Mouse (Mus musculus) forebrain, embryonic 10.5 days (tissue): ENCODE measurements around the gene Flywch1. TPM values are rescaled to one million over a fixed set of nuclear protein-coding genes. Genes with fewer than 3 reads are reported as not detected.

Experiments
- DNase-seq: peaks from one replicate; pipeline ENCODE4 v3.0.0-alpha.2; 2017; ENCODE audit warnings: low spot score; ENCODE audit errors: extremely low spot score
- H3K27ac ChIP-seq: fragments of 300-500 bp; sonication (generic); 2 replicates; pipeline ENCODE4 v1.5.1; 2016; ENCODE audit warnings: mild to moderate bottlenecking
- H3K27me3 ChIP-seq: fragments of 300-500 bp; sonication (generic); 2 replicates; pipeline ENCODE4 v1.6.1; 2016; ENCODE audit warnings: mild to moderate bottlenecking; ENCODE audit not compliant: poor library complexity, severe bottlenecking
- H3K36me3 ChIP-seq: fragments of 300-500 bp; sonication (generic); replicated peaks from 2 replicates; pipeline ENCODE4 v1.6.1; 2016; ENCODE audit warnings: mild to moderate bottlenecking, moderate library complexity
- H3K4me1 ChIP-seq: fragments of 300-500 bp; sonication (generic); 2 replicates; pipeline ENCODE4 v1.6.1; 2016
- H3K4me3 ChIP-seq: fragments of 300-500 bp; sonication (generic); 2 replicates; pipeline ENCODE4 v1.5.1; 2016; ENCODE audit warnings: mild to moderate bottlenecking, moderate library complexity
- H3K9me3 ChIP-seq: fragments of 300-500 bp; sonication (generic); 2 replicates; pipeline ENCODE4 v1.6.1; 2016; ENCODE audit warnings: mild to moderate bottlenecking, moderate library complexity
- WGBS: fragments of 180-500 bp; shearing (Covaris S2); methylation state at CpG from one replicate; pipeline ENCODE4 v1.1.7; 2016; 5-methylcytosine and 5-hydroxymethylcytosine counted together
- polyA plus RNA-seq: library from polyadenylated mRNA; unstranded; fragments of >200 nt; fragmentation: Nextera tagmentation; extraction: Ambion mirVana; gene quantifications from 2 replicates; pipeline ENCODE4 v1.2.1, GENCODE M21; 2016

Flywch1 gene
- polyA plus RNA-seq, 1 experiment from 2014 or later = 197 TPM

DNA sequence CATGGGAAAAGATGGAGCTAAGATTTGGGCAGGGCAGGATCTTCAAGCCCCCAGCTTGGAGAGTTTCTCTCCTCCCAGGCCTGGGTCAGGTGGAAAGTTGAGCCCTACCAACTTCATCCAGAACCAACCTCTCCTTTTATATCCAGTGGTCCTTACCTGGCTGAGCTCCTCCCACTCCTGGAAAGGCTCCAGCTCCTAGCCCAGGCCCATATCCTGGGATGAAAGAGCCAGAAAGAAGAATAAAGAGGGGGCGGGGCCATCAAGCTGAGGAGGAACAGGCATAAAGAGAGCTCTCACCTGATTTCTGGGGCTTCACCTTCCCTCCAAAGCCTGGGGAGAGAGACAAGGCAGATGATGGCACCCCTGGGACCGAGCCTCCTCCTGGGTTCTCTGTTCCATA lies 54.4 kb downstream of the Flywch1 start:
- 54% methylated on average over 2 of the region's 2 CpGs for WGBS
- no peak overlapping the region for H3K27ac ChIP-seq

DNA sequence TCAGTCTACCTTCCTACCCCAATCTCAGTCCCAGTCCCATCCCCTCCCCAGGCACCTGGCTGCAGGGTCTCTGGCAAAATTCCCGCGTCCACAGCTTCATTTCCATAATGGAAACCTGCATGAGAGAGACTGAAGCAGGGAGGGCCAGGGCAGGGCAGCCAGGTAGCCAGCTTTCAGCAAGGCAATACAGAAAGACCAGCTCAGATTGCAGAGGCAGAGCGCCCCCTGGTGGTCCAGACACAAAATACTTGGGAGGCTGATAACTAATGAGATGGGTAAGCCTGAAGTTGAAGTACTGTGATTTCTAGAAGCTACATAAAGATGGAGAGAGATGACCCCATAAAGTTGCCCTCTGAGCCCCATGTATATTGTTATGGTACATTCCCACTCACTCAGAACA lies 65.2 kb downstream of the Flywch1 start:
- H3K9me3 ChIP-seq = no peaks in the 10 kb centered on the region
- H3K4me1 ChIP-seq = peaks cover 9% of the 10 kb centered on the region; the same call in 1 of the 2 replicates
- WGBS = 0% methylated on average over 3 of the region's 3 CpGs
- peak; percentile 83 for DNase-seq
- H3K4me3 ChIP-seq = no peak overlapping the region
- H3K36me3 ChIP-seq = no peaks in the 10 kb centered on the region
- no peak overlapping the region for H3K27ac ChIP-seq
- peaks cover 34% of the 10 kb centered on the region for H3K27me3 ChIP-seq

More for the DNA sequence above, 54.4 kb downstream of the Flywch1 start:
- Histone ChIP-seq H3K4me3 (no peak overlapping the region), H3K36me3 (no peaks in the 10 kb centered on the region), H3K27me3 (no peaks in the 10 kb centered on the region), H3K4me1 (0 out of 2 replicates have a peak, but pooled peaks cover 3% of the 10 kb centered on the region), H3K9me3 (no peaks in the 10 kb centered on the region)
- DNase-seq = no peak

DNA sequence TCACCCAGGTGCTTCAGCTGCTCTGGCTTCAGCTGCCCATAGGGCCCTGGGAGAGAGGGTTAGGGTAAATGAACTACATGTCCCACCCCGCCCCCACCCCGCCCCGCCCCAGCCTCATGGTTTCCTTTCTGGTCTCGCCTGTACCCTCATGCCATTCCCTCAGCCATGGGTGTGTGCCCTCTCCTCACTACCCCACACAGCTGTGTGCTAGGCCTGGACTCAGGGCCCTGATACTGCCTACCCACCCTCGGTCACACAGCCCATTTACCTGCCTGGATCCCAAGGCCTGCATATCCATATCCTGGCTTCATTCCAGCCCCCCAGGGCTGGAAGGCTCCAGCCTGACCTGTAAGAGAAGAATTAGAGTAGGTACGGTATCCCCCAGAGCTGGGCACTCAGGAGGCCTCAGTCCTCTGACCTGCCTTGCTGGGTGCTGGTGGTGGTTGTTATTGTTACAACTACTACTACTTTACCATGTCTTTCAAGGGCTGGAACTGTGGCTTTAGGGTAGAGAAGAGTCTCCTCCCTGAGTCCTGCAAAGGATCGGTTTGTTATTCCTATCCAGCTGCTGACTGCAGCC lies 65.8 kb downstream of the Flywch1 start:
- WGBS = 74% methylated on average over 7 of the region's 7 CpGs
- peaks cover 9% of the 10 kb centered on the region; the same call in 1 of the 2 replicates for H3K4me1 ChIP-seq
- DNase-seq = no peak
- H3K27me3 ChIP-seq = peaks cover 40% of the 10 kb centered on the region
- H3K36me3 ChIP-seq = no peaks in the 10 kb centered on the region
- H3K4me3 ChIP-seq = no peak overlapping the region
- H3K9me3 ChIP-seq = no peaks in the 10 kb centered on the region
- H3K27ac ChIP-seq = no peak overlapping the region

DNA sequence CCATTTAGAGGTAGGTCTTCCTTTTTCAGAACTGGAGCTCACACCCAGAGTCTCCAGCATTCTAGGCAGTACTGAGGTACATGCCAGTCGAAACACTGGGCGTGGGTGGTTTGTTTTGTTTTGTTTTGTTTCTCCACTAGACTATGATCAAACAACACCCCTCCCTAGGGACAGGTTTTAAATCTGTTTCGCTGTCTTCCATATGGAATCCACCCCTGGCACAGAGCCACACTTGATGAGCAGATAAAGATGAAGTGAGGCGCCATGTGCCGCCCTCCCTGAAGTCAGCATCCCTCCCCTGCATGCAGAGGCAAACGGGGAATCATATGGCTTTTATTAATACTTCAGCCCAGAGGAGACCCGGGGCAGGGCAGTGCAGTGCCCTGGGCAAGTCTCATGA lies 66.7 kb downstream of the Flywch1 start:
- no peaks in the 10 kb centered on the region for H3K9me3 ChIP-seq
- no peak for DNase-seq
- no peak overlapping the region for H3K4me3 ChIP-seq
- H3K27me3 ChIP-seq = peaks cover 44% of the 10 kb centered on the region
- no peaks in the 10 kb centered on the region for H3K36me3 ChIP-seq
- peaks cover 13% of the 10 kb centered on the region for H3K4me1 ChIP-seq
- no peak overlapping the region for H3K27ac ChIP-seq
- WGBS = 65% methylated on average over 7 of the region's 7 CpGs

- DNase-seq = no peak
- no peaks in the 10 kb centered on the region for H3K36me3 ChIP-seq
- no peaks in the 10 kb centered on the region for H3K9me3 ChIP-seq
- no peak overlapping the region for H3K4me3 ChIP-seq
- H3K27ac ChIP-seq = no peak overlapping the region
- peaks cover 25% of the 10 kb centered on the region for H3K4me1 ChIP-seq
- peaks cover 55% of the 10 kb centered on the region for H3K27me3 ChIP-seq
- WGBS = 83% methylated on average over 9 of the region's 9 CpGs
Observed at GRCm38 (mm10) chr17:23703301-23703700, 68.1 kb downstream of the Flywch1 start.

Other genes with a start within 250 kb of the Flywch1 start
- gene Zfp213, start 207.4 kb downstream of the Flywch1 start, polyA plus RNA-seq = 27.6 and 29.9 TPM in 2 replicates
- 22.1 and 22.2 TPM in 2 replicates for gene Zfp13, start 172.1 kb downstream of the Flywch1 start, polyA plus RNA-seq
- 0.42 and 0.65 TPM in 2 replicates for gene Zscan10, start 170.7 kb downstream of the Flywch1 start, polyA plus RNA-seq
- 0.77 and 0.84 TPM in 2 replicates for gene Mmp25, start 126.3 kb downstream of the Flywch1 start, polyA plus RNA-seq
- gene Bicdl2, start 111.1 kb downstream of the Flywch1 start, polyA plus RNA-seq = 0.27 and 0.37 TPM in 2 replicates
- gene Hcfc1r1, start 98.0 kb downstream of the Flywch1 start, polyA plus RNA-seq = 28.0 and 29.0 TPM in 2 replicates
- 77.8 and 78.8 TPM in 2 replicates for gene Thoc6, start 97.7 kb downstream of the Flywch1 start, polyA plus RNA-seq
- gene Tnfrsf12a, start 94.1 kb downstream of the Flywch1 start, polyA plus RNA-seq = 3.9 and 4.6 TPM in 2 replicates
- 28.5 and 32.8 TPM in 2 replicates for gene Cldn6, start 92.4 kb downstream of the Flywch1 start, polyA plus RNA-seq
- gene Cldn9, start 87.6 kb downstream of the Flywch1 start, polyA plus RNA-seq = 7.4 and 10.1 TPM in 2 replicates
- gene 1520401A03Rik, start 48.8 kb downstream of the Flywch1 start, polyA plus RNA-seq = 0.06 TPM in 1 of 2 replicates, not detected in the other
- 63.3 and 64.5 TPM in 2 replicates for gene Pkmyt1, start 45.3 kb downstream of the Flywch1 start, polyA plus RNA-seq
- gene Paqr4, start 30.7 kb downstream of the Flywch1 start, polyA plus RNA-seq = 21.5 and 23.9 TPM in 2 replicates
- gene Kremen2, start 25.8 kb downstream of the Flywch1 start, polyA plus RNA-seq = 1.5 and 2.9 TPM in 2 replicates
- gene Flywch2, start 14.5 kb upstream of the Flywch1 start, polyA plus RNA-seq = 23.8 and 25.0 TPM in 2 replicates
- gene Srrm2, start 18.9 kb upstream of the Flywch1 start, polyA plus RNA-seq = 482 and 518 TPM in 2 replicates
- 1,030 and 1,081 TPM in 2 replicates for gene Elob, start 57.5 kb upstream of the Flywch1 start, polyA plus RNA-seq
- 0.49 TPM in 1 of 2 replicates, not detected in the other for gene Prss33, start 64.5 kb upstream of the Flywch1 start, polyA plus RNA-seq
- not detected in 2 replicates for gene Prss32, start 72.3 kb upstream of the Flywch1 start, polyA plus RNA-seq
- 4.5 and 5.4 TPM in 2 replicates for gene Prss41, start 72.6 kb upstream of the Flywch1 start, polyA plus RNA-seq
- gene Prss21, start 96.5 kb upstream of the Flywch1 start, polyA plus RNA-seq = not detected in 2 replicates
- gene Dcpp1, start 109.3 kb upstream of the Flywch1 start, polyA plus RNA-seq = not detected in 2 replicates
- not detected in 2 replicates for gene Dcpp2, start 109.3 kb upstream of the Flywch1 start, polyA plus RNA-seq
- gene Dcpp3, start 145.9 kb upstream of the Flywch1 start, polyA plus RNA-seq = not detected in 2 replicates
- gene Sbp, start 170.1 kb upstream of the Flywch1 start, polyA plus RNA-seq = not detected in 2 replicates
- gene Sbpl, start 183.7 kb upstream of the Flywch1 start, polyA plus RNA-seq = not detected in 2 replicates
- gene Prss30, start 209.0 kb upstream of the Flywch1 start, polyA plus RNA-seq = not detected in 2 replicates
- 0.58 and 0.63 TPM in 2 replicates for gene Prss22, start 226.5 kb upstream of the Flywch1 start, polyA plus RNA-seq